Mouse (Mus musculus) cortical plate, adult 2 months (tissue): ENCODE measurements around the gene Zfp566.

Experiments
- CTCF ChIP-seq: fragments of 200-500 bp; IDR thresholded peaks from 2 replicates; pipeline ENCODE4 v1.5.1; 2011; ENCODE audit warnings: mild to moderate bottlenecking, control low read depth, low read length; ENCODE audit not compliant: insufficient read depth; ENCODE audit errors: extremely low read depth
- POLR2A ChIP-seq: fragments of 200-500 bp; IDR thresholded peaks from 2 replicates; pipeline ENCODE4 v1.6.1; 2011; ENCODE audit warnings: mild to moderate bottlenecking, low read length, control low read depth; ENCODE audit not compliant: insufficient read depth; ENCODE audit errors: extremely low read depth

GRCm38 (mm10) chr7:30094646-30095429 lies 4.5 kb upstream of the Zfp566 start, which contains the start of gene Zfp260:
- TF ChIP-seq CTCF (no peak), POLR2A (peak; percentile 89)
